Mouse (Mus musculus) erythroblast, embryonic 14.5 days (primary cell): ENCODE measurements around the gene Gm30191.

Source experiments
- GATA1 ChIP-seq: IDR thresholded peaks from 2 replicates; pipeline ENCODE4 v1.6.1; 2012; ENCODE audit warnings: low read length, inconsistent platforms, mixed read lengths
- TAL1 ChIP-seq: IDR thresholded peaks from 3 replicates; pipeline ENCODE4 v1.6.1; 2012; ENCODE audit warnings: low read length, inconsistent platforms, mixed read lengths

DNA sequence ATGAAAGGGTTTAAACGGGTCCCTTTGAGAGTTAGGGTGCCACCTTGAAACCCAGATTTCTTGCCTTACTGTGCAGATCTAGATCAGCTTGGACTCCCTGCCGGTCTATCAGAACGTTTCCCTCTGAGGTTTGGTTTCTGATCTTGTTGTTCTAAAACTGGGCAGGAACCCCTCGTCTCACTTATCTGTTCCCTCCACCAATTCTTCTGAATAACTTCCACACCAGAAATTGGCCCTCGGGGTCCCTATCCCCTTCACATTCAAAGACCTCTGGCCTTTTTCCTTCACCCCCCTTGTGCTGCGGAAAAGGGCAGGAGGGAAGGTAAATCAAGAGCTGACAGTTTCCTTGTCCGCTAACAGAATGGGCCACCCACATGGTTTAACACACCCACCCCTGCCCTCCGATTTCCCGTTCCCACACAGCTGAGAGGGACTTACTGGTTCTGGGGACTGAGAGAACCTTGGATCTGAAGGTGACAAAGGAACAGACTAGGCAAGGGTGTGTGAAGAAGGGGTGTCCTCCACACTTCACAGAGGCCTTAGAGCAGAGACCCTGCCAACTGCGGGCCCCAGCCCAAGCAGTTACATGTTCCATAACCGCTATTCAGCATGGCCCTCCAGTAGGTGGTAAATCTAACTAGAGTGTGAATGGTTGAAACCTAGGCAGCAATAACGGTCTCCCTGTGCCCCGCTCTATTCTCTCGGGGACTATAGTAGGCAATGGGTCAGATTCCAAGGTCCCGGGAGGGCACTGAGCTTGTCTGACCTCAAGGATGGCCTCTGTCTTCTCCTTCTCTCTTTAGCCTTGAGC, 6.4 kb downstream of the Gm30191 start:
- TF ChIP-seq GATA1 (no peak), TAL1 (no peak)
